Mouse (Mus musculus) olfactory bulb, adult 2 months (tissue): ENCODE data around the gene Myh10.

Experiments used
- CTCF ChIP-seq: fragments of 200-500 bp; IDR thresholded peaks from 2 replicates; pipeline ENCODE4 v1.5.1; 2012; ENCODE audit warnings: low read depth, mild to moderate bottlenecking, low read length, moderate library complexity; ENCODE audit not compliant: insufficient read depth
- POLR2A ChIP-seq: fragments of 200-500 bp; IDR thresholded peaks from 2 replicates; pipeline ENCODE4 v1.6.1; 2012; ENCODE audit warnings: mild to moderate bottlenecking, low read depth, low read length, moderate library complexity; ENCODE audit not compliant: insufficient read depth

DNA sequence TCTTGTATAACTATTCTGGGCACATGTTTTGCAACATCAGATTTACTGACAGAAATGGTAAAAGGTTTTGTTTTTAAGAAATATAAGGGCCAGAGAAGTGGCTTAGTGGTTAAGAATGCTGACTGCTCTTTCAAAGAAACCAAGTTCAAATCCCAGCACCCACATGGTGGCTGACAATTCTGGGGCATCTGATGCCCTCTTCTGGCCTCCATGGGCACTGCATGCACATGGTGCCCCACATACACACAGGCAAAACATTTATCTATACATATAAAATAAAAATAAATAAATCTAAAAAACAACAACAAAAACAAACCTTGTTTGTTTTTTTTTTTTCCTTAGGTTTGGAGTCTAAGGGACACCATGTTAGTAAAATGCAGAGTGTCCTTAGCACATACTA, 32.8 kb downstream of the Myh10 start:
- TF ChIP-seq CTCF (no peak), POLR2A (no peak)
